In genomic region chr11:51854981-51855817, GRCm38 (mm10) we compare ENCODE assay signal across 8 mouse cellular contexts. TPM values are rescaled to one million over a fixed set of nuclear protein-coding genes. Genes with fewer than 3 reads are reported as not detected.
DNase-seq lines count a peak whose midpoint lies in the region; ATAC-seq lines count a peak whose summit lies in the region.

No protein-coding gene starts in this region.

- H3K9me3 ChIP-seq in intestine, embryonic 15.5 days, result no peaks in the 10 kb centered on the region
- H3K9me3 ChIP-seq in limb, embryonic 10.5 days (replicated peaks), result no peaks in the 10 kb centered on the region
- no peaks in the 10 kb centered on the region for H3K9me3 ChIP-seq in midbrain, embryonic 10.5 days (replicated peaks)

- peak; percentile 66 for ATAC-seq in intestine, embryonic 15.5 days
- no peak for ATAC-seq in monocyte, adult 5-6 weeks (replicated peaks; ENCODE audit: insufficient number of reproducible peaks, low FRiP score, low TSS enrichment, poor library complexity, severe bottlenecking)

- no peaks in the 10 kb centered on the region for H3K27me3 ChIP-seq in intestine, embryonic 15.5 days (replicated peaks)
- peaks cover 61% of the 10 kb centered on the region for H3K27me3 ChIP-seq in limb, embryonic 10.5 days (ENCODE audit: low read depth, poor library complexity, severe bottlenecking)
- peaks cover 46% of the 10 kb centered on the region for H3K27me3 ChIP-seq in midbrain, embryonic 10.5 days (ENCODE audit: low read depth, poor library complexity, severe bottlenecking)

- H3K4me3 ChIP-seq in intestine, embryonic 15.5 days (replicated peaks), result peak overlapping the region; percentile 61
- peak overlapping the region; percentile 74 for H3K4me3 ChIP-seq in limb, embryonic 10.5 days
- H3K4me3 ChIP-seq in midbrain, embryonic 10.5 days, result peak overlapping the region; percentile 79

- 2% methylated on average over 32 of the region's 42 CpGs for WGBS in intestine, embryonic 15.5 days
- 4% methylated on average over 40 of the region's 42 CpGs for WGBS in limb, embryonic 10.5 days
- WGBS in midbrain, embryonic 10.5 days, result 2% methylated on average over 42 of the region's 42 CpGs

- no peaks in the 10 kb centered on the region for H3K36me3 ChIP-seq in intestine, embryonic 15.5 days
- H3K36me3 ChIP-seq in limb, embryonic 10.5 days, result no peaks in the 10 kb centered on the region
- H3K36me3 ChIP-seq in midbrain, embryonic 10.5 days, result no peaks in the 10 kb centered on the region

- peak overlapping the region; percentile 89 for H3K27ac ChIP-seq in intestine, embryonic 15.5 days
- H3K27ac ChIP-seq in limb, embryonic 10.5 days, result peak overlapping the region; percentile 74
- H3K27ac ChIP-seq in midbrain, embryonic 10.5 days (replicated peaks), result peak overlapping the region; percentile 87

- H3K9ac ChIP-seq in intestine, embryonic 15.5 days, result peak overlapping the region; percentile 72

- peak overlapping the region; percentile 87 for H3K4me2 ChIP-seq in intestine, embryonic 15.5 days (replicated peaks)

- DNase-seq in adrenal gland, adult (ENCODE audit: inconsistent age in 2 of 2, low spot score in 1 of 2), result peak; percentile 85 to 93
- DNase-seq in embryo, embryonic 10.5 days (ENCODE audit: low spot score), result peak; percentile 91
- peak; percentile 84 for DNase-seq in gastrocnemius, postnatal 25 days
- peak; percentile 89 for DNase-seq in limb, embryonic 10.5 days (ENCODE audit: low spot score)
- DNase-seq in midbrain, embryonic 10.5 days (ENCODE audit: low spot score), result peak; percentile 87
- peak; percentile 35 to 50 for DNase-seq in right cerebral cortex, postnatal 36 days (ENCODE audit: low spot score in 2 of 2)

- peaks cover 21% of the 10 kb centered on the region for H3K4me1 ChIP-seq in intestine, embryonic 15.5 days (replicated peaks)
- H3K4me1 ChIP-seq in limb, embryonic 10.5 days, result peaks cover 65% of the 10 kb centered on the region
- peaks cover 70% of the 10 kb centered on the region for H3K4me1 ChIP-seq in midbrain, embryonic 10.5 days

RNA-seq across cellular contexts. Expression of gene Jade2, which starts 2.3 kb away (rescaled TPM):
- total RNA-seq in gastrocnemius, postnatal 25 days (2021), result 1 to 10 TPM; 2.3 to 3.5 TPM
- 1.3 and 1.4 TPM in 2 replicates for polyA plus RNA-seq in intestine, embryonic 15.5 days (2015; fragmentation: Nextera tagmentation; extraction: Ambion mirVana)
- 0.69 and 0.78 TPM in 2 replicates for polyA plus RNA-seq in limb, embryonic 10.5 days (2016; fragmentation: Nextera tagmentation; extraction: Ambion mirVana)
- polyA plus RNA-seq in midbrain, embryonic 10.5 days (2016; fragmentation: Nextera tagmentation; extraction: Ambion mirVana), result 0.41 and 0.47 TPM in 2 replicates
- 33.1 to 54.1 TPM (median 36.5 TPM) in 3 replicates for total RNA-seq in monocyte, adult 5-6 weeks (2017)
